Mouse (Mus musculus) ES-E14 (cell line): ENCODE results near the gene Antxrl.

ENCODE experiments used
- HCFC1 ChIP-seq: IDR thresholded peaks from 2 replicates; pipeline ENCODE4 v1.6.1; 2012; ENCODE audit warnings: low read length, inconsistent platforms, borderline replicate concordance; ENCODE audit not compliant: insufficient read depth
- MAFK ChIP-seq: IDR thresholded peaks from 2 replicates; pipeline ENCODE4 v1.6.1; 2014; ENCODE audit warnings: mild to moderate bottlenecking, low read depth, low read length, inconsistent platforms; ENCODE audit not compliant: insufficient read depth
- ZC3H11A ChIP-seq: IDR thresholded peaks from 2 replicates; pipeline ENCODE4 v1.6.1; 2012; ENCODE audit warnings: low read depth, mild to moderate bottlenecking, inconsistent platforms, low read length, borderline replicate concordance
- ZNF384 ChIP-seq: IDR thresholded peaks from 2 replicates; pipeline ENCODE4 v1.6.1; 2012; ENCODE audit warnings: low read depth, low read length, inconsistent platforms

DNA sequence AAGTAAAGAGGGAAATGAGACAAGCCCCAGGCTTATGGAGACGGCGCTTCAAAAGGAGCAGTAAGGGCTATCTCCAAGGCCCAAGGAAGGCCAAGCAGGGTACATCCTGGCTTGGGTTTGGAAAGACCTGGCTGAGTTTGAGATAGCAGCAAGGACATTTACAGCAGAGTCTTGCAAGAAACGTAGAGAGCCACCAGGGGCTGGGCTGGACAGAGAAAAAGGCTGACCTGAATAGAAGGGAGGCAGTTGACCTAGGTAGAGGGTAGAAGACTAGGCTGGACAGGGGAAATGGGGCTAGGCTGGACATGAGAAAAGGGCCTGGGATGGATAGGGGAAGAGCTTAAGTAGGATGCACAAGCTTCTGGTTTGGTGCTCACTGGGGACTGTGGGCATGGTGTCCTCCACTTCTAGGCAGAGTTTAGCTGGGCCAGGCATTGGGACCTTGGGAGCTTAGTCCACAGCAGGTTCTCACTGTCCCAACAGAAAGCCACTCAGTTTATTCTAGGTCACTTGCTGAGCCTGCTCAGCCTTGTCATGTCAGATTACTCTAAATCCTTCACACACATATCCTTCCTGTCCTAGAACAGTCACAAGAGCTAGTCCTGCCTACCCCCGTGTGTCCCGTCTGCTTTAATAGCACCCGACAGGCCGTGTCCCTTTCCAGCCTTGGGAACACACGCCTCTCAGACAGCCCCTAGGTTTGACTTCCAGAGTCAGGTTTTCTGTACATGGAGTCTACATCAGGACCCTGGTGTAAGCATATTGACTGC, 18.5 kb upstream of the Antxrl start:
- TF ChIP-seq ZC3H11A (no peak), ZNF384 (no peak), MAFK (no peak), HCFC1 (no peak)
